Mouse (Mus musculus): Measurements from ENCODE around the gene Ddx6. TPM values are rescaled to one million over a fixed set of nuclear protein-coding genes. Genes with fewer than 3 reads are reported as not detected.
A peak's percentile ranks its signal among the peaks of the same experiment; 100 is the strongest.

The Ddx6 gene
- total RNA-seq, 2 experiments from 2014 or later, result 110 to 112 TPM

DNA sequence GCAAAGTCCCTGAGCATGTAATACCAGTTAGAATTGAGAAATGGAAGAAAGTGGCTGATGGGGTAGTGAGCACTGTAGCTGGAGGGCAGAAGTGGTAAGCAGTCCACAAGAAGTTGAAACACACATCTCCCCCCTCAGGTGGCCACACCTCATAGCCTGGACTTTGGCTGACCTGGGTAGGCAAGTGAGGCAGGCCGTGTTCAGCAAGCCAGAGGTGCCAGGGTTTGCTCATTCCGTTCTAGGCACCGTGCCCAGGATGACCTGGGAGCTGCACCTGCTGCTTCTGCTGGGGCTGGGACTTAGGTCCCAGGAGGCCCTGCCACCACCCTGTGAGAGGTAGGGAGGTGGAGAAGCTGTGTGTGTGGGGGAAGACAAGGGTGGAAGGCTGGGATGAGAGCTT, 68.3 kb downstream of the Ddx6 start, which contains the start of gene Treh:
Gene Treh (plus strand): TSS at position 229 of the 400 bp plus-strand sequence.
- no peak for DNase-seq (ENCODE audit: low spot score in 2 of 2)
- intact Hi-C loops (cut with DNase I), result no loop called here

DNA sequence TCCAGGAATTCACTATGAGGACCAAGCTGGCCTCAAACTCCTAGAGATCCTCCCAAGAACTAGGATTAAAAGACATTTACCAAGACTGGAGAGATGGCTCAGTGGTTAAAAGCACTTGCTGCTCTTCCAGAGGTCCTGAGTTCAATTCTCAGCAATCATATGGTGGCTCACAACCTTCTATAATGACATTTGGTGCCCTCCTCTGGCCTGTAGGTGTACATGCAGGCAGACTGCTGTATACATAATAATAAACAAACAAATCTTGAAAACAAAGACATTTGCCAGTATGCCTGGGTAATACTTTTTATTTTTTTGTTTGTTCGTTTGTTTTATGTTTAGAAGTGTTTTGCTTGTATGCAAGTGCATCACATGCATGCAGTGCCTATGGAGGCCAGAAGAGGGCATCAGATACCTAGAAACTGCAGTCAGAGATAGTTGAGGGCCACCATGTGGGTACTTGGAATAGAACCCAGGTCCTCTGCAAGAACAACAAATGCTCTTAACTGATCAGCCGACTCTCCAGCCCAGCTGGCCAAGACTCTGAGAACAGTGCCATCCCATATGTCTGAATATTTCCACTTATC, 73.7 kb downstream of the Ddx6 start:
- intact Hi-C loops (cut with DNase I), result no loop called here
- DNase-seq (ENCODE audit: low spot score in 2 of 2), result no peak

DNA sequence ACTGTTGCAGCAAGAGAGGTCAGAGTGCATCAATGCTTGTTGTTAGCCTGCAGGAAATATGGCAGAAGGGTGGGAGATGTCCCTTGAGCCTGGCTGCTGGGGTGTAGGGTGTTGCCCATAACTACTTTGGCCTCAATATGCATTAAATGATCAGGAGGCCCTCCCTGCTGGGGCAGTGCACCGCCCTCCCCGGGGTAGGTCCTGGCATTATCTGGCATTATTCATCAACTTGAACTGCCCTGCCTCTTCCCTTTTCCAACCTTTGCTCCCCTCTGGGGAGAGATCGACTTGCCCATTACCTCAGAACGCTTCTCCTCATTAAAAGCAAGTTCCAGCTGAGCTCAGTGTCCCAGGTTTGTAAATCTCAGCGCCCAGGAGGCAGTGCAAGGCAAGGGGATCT, 74.9 kb downstream of the Ddx6 start:
- intact Hi-C loops (cut with DNase I), result no loop called here

DNA sequence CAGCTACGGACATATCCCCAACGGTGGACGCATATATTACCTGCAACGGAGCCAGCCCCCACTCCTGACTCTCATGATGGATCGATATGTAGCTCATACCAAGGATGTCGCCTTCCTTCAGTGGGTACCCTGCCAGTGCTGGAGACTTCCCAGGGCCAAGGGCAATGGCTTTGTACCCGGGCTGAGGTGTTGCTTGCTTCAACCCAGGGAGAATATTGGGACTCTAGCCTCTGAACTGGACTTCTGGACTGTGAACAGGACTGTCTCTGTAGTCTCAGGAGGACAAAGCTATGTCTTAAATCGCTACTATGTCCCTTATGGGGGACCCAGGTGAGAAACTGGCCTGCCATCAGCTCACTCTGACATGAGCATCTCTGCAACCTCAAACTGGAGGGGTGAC, 78.4 kb downstream of the Ddx6 start:
- intact Hi-C loops (cut with DNase I), result no loop called here
- DNase-seq (ENCODE audit: low spot score in 2 of 2), result no peak

More for the DNA sequence above, 74.9 kb downstream of the Ddx6 start:
- DNase-seq (ENCODE audit: low spot score in 2 of 2), result no peak

DNA sequence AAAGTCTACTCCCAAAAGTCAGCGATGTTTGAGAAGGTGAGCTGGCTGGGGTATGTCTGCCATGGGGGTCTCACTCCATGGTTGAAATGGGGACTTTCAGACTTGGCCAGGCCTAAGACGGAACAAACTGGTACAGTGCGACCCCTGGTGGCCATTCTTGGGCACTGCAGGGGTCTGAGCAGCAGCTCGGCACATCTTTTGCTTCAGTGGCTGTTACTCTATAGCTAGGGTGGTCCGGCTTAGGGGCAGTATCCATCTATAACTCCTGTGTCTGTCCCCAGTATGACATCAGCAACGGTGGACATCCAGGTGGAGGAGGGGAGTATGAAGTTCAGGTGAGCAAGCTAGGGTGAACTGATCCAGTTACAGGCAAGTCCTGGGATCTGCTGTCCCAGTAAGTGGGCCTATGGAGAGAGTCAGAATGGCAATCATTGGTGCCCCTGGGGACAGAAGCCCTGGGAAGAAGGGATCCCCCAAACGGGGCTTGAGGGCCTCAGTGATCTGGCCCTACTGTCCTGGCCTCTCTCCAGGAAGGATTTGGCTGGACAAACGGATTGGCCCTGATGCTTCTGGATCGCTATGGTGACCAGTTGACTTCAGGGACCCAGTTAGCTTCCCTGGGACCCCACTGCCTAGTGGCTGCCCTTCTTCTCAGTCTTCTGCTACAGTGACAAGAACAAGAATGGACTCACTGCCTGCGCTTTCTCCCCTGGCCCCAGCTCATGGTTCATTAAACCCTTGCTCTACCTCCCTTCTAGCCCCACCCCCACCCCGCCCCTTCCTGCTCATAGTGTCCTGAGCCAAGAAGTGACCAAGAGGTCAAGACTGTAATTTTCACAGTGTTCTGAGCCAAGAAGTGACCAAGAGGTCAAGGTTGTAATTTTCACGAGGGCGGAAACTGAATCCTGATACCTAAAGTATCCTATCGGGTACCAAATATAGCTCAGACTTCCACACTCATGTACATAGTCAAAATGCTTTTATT, 80.9 kb downstream of the Ddx6 start:
- intact Hi-C loops (cut with DNase I), result loop anchor here (2.0 kb wide), 1 partner anchor 31 kb away; no protein-coding TSS in a partner anchor
- DNase-seq (ENCODE audit: low spot score in 2 of 2), result peak; percentile 80 to 81

DNA sequence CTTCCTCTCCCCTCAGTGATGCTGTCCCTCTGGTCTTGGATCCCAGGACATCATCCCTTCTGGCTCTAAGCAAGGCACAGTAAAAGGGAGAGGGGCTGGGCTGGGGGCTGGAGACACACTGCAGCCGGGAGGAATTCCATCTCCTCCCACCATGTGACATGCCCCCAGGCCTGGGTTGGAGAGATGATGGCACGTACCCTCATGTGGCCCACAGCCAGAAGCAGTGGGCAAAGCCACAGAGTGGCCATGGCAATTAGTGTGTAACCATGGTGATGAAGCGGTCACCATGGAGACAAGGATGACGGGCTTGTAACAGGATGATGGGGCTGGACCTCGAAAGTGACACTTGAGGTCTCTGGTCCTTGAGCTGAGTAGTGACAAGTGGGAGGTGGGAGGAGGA, 81.9 kb downstream of the Ddx6 start:
- intact Hi-C loops (cut with DNase I), result no loop called here
- peak; percentile 55 to 83 for DNase-seq (ENCODE audit: low spot score in 2 of 2)

DNA sequence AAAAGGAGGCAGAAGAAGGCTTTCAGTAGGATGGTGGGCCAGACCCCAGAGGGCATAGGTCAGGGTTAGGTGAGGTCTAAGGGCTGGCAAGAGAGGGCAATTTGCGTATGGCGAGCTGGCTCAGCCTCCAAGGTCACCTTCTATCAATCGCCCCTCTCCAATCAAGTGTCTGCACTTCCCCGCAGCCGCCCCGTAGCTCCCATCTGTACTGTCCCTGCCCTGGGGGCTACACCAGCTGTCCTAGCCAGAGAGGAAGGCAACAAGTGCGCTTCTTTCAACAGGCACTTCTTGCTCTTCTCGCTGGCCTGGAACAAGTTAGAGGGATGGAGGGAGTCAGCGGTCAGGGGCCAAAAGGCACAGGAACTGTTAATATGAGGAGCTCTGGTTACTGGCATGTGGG, 83.3 kb downstream of the Ddx6 start:
- intact Hi-C loops (cut with DNase I), result no loop called here

More for the DNA sequence above, 83.3 kb downstream of the Ddx6 start:
- no peak for DNase-seq (ENCODE audit: low spot score in 2 of 2)

Other genes with a start within 250 kb of the Ddx6 start
- 10 to 100 TPM; 44.2 to 44.6 TPM for gene Vps11, start 243.2 kb upstream of the Ddx6 start, total RNA-seq (2021)
- gene Hyou1, start 225.4 kb upstream of the Ddx6 start, total RNA-seq (2021), result 100 to 1,000 TPM; 100 to 101 TPM
- gene Slc37a4, start 208.0 kb upstream of the Ddx6 start, total RNA-seq (2021), result 10 to 100 TPM; 35.8 to 45.1 TPM
- 100 to 1,000 TPM; 572 to 612 TPM for gene Rps25, start 197.8 kb upstream of the Ddx6 start, total RNA-seq (2021)
- 10 to 100 TPM; 68.5 to 74.8 TPM for gene Trappc4, start 197.3 kb upstream of the Ddx6 start, total RNA-seq (2021)
- 10 to 100 TPM; 16.2 to 21.2 TPM for gene Ccdc84, start 186.3 kb upstream of the Ddx6 start, total RNA-seq (2021)
- gene Foxr1, start 163.8 kb upstream of the Ddx6 start, total RNA-seq (2021), result not detected
- not detected for gene Upk2, start 149.9 kb upstream of the Ddx6 start, total RNA-seq (2021)
- gene Bcl9l, start 122.1 kb upstream of the Ddx6 start, total RNA-seq (2021), result 10 to 100 TPM; 76.2 to 84.8 TPM
- gene Cxcr5, start 43.0 kb upstream of the Ddx6 start, total RNA-seq (2021), result not detected
- not detected for gene Treh, start 68.3 kb downstream of the Ddx6 start, total RNA-seq (2021)
- gene Phldb1, start 130.3 kb downstream of the Ddx6 start, total RNA-seq (2021), result 10 to 100 TPM; 62.4 to 65.7 TPM
- 10 to 100 TPM; 91.2 to 97.7 TPM for gene Arcn1, start 163.0 kb downstream of the Ddx6 start, total RNA-seq (2021)
- gene Ift46, start 163.0 kb downstream of the Ddx6 start, total RNA-seq (2021), result 10 to 100 TPM; 68.2 to 85.5 TPM
- 10 to 100 TPM; 36.5 to 41.3 TPM for gene Tmem25, start 194.4 kb downstream of the Ddx6 start, total RNA-seq (2021)
- 1 to 10 TPM in 1 of 2 experiments, under 1 TPM in 1; 0.78 to 1.4 TPM for gene Ttc36, start 198.2 kb downstream of the Ddx6 start, total RNA-seq (2021)